Mouse (Mus musculus): ENCODE measurements around the gene Gm21969. TPM values are rescaled to one million over a fixed set of nuclear protein-coding genes. Genes with fewer than 3 reads are reported as not detected.

Gm21969 gene
- not detected in 2 replicates for polyA plus RNA-seq (2012; rRNA removed)

DNA sequence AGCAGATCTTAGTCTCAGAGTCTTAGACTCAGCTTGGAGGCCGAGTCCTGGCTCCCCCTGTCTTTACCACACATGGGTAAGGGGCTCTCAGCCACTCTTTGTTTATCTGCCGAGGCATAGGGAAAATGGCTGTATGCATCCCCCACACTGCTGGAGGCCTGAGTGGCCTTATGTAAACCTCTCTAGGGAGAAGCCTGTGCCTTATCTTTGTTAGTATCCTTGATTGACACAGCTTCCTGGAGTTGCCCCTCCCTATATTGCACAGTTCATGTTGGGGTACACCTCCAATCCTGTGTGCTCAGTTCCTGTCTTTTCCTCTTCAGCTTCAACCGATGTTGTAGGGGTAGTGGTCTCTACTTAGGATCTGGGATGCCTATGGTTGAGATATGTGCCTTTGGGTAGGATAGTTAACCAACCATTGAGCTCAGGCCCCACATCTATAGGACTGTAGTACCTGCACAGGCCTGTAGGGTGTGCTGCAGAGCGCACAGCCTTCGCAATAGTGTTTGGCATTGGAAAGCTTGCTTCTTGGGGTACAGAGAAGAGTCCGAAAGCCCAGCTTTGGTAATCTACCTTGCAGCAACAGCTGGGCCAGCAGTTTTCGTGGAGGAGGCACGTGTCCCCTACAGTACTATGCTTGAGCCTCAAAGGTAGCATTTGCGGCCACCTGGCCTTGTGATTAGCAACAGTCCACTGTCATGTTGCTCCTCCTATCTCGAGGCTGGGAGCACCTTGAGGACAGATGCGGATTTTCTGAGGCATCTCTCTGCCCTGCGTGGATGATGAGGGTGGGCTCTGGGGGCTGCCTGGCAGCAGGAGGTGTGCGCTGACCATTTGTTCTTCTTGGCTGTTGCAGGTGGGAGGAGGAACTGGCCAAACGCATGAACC is at the start of gene Gm21969:
Gene Gm21969 (plus strand): TSS at position 830 of the 888 bp plus-strand sequence.

DNA sequence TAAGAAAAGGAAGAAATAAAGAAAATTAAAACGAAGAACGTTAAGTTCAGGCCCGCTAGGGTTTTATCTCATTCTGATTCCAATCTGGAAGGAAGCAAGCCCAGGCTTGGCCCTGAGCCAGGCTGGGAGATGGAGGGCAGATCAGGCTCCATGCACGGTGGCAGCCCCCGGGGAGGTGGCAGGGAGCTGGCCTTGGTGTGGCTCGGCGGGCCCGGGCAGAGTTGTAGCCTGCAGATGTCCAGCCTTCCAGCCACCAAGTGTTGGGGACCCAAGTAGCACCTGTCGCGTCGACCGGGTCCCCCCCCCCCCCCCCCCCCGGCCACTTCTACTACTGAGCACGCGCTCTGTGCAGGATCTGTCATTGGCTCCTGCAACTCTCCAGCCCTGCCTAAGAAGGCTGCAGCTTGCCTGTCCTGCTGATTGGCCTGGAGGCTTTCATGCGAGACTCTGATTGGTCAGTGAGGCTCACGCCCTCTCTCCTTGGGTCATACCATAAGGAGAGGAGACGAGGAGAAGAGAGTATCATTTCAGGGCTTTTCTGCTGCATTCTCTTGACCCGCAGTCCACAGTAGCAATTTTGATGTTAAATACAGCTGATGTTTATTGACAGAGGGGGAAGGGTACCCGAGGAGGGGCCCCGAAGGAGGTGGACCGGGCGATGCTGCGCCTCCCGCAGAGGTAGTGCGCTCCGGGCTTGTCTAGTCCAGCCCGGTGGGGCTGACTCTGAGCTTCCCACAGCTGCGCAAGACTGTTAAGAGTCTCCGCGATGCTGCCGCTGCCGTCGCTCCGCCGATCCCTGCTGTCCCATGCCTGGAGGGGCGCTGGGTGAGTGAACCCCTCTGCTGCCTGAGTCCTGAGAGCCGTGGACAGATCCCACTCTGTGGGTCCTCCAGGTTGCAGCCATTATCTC is 19.6 kb downstream of the Gm21969 start, which contains the start of gene Aldh4a1:
Gene Aldh4a1 (plus strand): TSS at position 494 of the 910 bp plus-strand sequence.

GRCm38 (mm10) chr4:139653238-139653637 is 50.3 kb downstream of the Gm21969 start, which contains the start of gene Tas1r2:
Gene Tas1r2, plus strand, starts transcription at chr4:139653538.

Other genes with a start within 250 kb of the Gm21969 start
- gene Iffo2, start 72.6 kb upstream of the Gm21969 start, polyA plus RNA-seq (2012; rRNA removed) = 3.7 and 4.0 TPM in 2 replicates
- 20.8 and 26.3 TPM in 2 replicates for gene Aldh4a1, start 19.7 kb downstream of the Gm21969 start, polyA plus RNA-seq (2012; rRNA removed)
- gene Tas1r2, start 50.4 kb downstream of the Gm21969 start, polyA plus RNA-seq (2012; rRNA removed) = not detected in 2 replicates
- 0.06 and 0.39 TPM in 2 replicates for gene Pax7, start 230.3 kb downstream of the Gm21969 start, polyA plus RNA-seq (2012; rRNA removed)

Measured in stomach, adult 2 months (tissue).